Mouse (Mus musculus): ENCODE results near the gene Atp5g2.

DNA sequence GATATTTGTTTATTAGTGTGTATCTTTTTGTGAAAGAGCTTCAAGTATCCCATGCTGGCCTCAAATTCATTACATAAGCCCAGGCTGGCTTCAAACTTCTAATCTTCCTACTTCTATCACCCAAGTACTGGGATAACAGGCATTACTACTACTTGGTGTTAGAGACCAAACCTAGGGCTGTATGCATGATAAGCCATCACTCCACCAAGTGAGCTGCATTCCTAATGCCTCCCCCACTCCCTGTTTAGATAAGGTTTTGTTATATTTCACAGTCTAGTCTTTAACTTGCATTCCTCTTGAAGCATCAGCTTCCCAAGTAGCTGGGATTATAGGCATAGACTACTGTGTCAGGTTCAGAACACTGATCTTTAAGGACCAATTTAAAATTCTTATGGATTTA is 57.9 kb downstream of the Atp5g2 start:
- TF ChIP-seq CTCF (IDR thresholded peaks at IDR 0.05; ENCODE audit: borderline replicate concordance, control insufficient read depth, extremely low read depth, insufficient read depth, low read length, poor library complexity) (no peak), POLR2A (IDR thresholded peaks at IDR 0.05; ENCODE audit: control insufficient read depth, extremely low read depth, insufficient read depth, low read length, poor library complexity) (no peak)
